Mouse (Mus musculus) CH12.LX (cell line): ENCODE data around the gene Iqgap1.

Experiments
- CTCF ChIP-seq, 2 experiments: IDR thresholded peaks in 1 of 2; conservative IDR thresholded peaks in 1 of 2; 2 replicates each; pipeline ENCODE4 v1.5.1; 2011 to 2012; ENCODE audit warnings: low read depth in 2 of 2, low read length in 2 of 2, improper control_type of control experiment in 1 of 2, inconsistent platforms in 1 of 2, mild to moderate bottlenecking in 1 of 2, moderate library complexity in 1 of 2
- E2F4 ChIP-seq: IDR thresholded peaks from 2 replicates; pipeline ENCODE4 v1.6.1; 2011; ENCODE audit warnings: low read depth, low read length, improper control_type of control experiment; ENCODE audit not compliant: insufficient replicate concordance
- HCFC1 ChIP-seq: IDR thresholded peaks from 2 replicates; pipeline ENCODE4 v1.6.1; 2012; ENCODE audit warnings: low read depth, mild to moderate bottlenecking, inconsistent platforms, low read length, improper control_type of control experiment
- JUN ChIP-seq: IDR thresholded peaks from 2 replicates; pipeline ENCODE4 v1.6.1; 2011; ENCODE audit warnings: low read depth, mild to moderate bottlenecking, low read length, improper control_type of control experiment, moderate library complexity; ENCODE audit not compliant: insufficient read depth
- MAX ChIP-seq: IDR thresholded peaks from 2 replicates; pipeline ENCODE4 v1.6.1; 2011; ENCODE audit warnings: low read length, improper control_type of control experiment
- MEF2A ChIP-seq: IDR thresholded peaks from 2 replicates; pipeline ENCODE4 v1.6.1; 2014; ENCODE audit warnings: low read depth, mild to moderate bottlenecking, inconsistent platforms, low read length, improper control_type of control experiment, borderline replicate concordance
- NRF1 ChIP-seq: IDR thresholded peaks from 2 replicates; pipeline ENCODE4 v1.6.1; 2014; ENCODE audit warnings: low read depth, mild to moderate bottlenecking, inconsistent platforms, low read length, improper control_type of control experiment, moderate library complexity
- POLR2A ChIP-seq: IDR thresholded peaks from 2 replicates; pipeline ENCODE4 v1.6.1; 2011; ENCODE audit warnings: low read depth, mild to moderate bottlenecking, improper control_type of control experiment, low read length
- RCOR1 ChIP-seq: conservative IDR thresholded peaks from 2 replicates; pipeline ENCODE4 v1.6.1; 2012; ENCODE audit warnings: low read depth, mild to moderate bottlenecking, inconsistent platforms, low read length, improper control_type of control experiment
- SMC3 ChIP-seq: IDR thresholded peaks from 2 replicates; pipeline ENCODE4 v1.6.1; 2011; ENCODE audit warnings: low read depth, low read length, improper control_type of control experiment
- TCF12 ChIP-seq: IDR thresholded peaks from 2 replicates; pipeline ENCODE4 v1.6.1; 2014; ENCODE audit warnings: low read depth, mild to moderate bottlenecking, inconsistent platforms, low read length, improper control_type of control experiment

DNA sequence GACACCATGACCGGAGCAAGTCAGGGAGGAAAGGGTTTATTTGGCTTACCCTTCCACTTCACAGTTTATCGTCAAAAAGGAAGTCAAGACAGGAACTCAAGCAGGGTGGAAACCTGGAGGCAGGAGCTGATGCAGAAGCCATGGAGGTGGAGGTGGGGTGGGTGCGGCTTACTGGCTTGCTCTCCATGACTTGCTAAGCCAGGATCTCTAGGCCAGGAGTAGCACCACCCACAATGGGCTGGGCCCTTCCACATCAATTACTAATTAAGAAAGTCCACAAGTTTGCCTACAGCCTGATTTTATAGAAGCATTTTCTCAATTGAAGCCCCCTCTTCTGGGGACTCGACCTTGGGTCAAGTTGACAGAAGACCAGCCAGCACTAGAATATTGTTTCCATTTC, 121.7 kb downstream of the Iqgap1 start:
- TF ChIP-seq CTCF (conservative IDR thresholded peaks at IDR 0.05 in 1 of 2, IDR thresholded peaks at IDR 0.05 in 1 of 2; ENCODE audit: low read depth in 2 of 2, low read length in 2 of 2) (no peak), POLR2A (no peak), MAX (no peak), SMC3 (no peak), HCFC1 (no peak), JUN (no peak), MEF2A (no peak), RCOR1 (no peak), NRF1 (no peak), E2F4 (no peak), TCF12 (no peak)
